Mouse (Mus musculus): ENCODE results near the gene Elfn2.

Gene Elfn2

DNA sequence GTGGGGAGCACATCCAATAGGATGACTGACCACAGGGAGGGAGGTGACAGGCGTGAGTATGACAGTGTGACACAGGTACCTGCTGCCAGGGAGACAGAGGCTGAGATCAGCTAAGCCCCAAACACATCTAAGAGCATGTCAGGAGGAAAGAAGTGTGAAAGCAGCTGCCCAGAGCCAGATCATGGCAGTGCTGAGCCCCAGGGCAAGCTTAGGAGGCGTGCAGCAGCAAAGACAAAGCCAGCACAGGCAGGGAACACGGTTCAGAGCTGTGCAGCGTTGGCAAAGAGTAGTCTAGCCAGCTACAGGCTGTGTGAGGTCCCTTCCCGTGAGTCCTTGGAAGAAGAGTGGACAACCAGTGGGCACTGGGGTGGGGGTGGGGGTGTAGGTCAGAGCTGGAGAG lies 40.9 kb downstream of the Elfn2 start:
- DNase-seq = no peak

DNA sequence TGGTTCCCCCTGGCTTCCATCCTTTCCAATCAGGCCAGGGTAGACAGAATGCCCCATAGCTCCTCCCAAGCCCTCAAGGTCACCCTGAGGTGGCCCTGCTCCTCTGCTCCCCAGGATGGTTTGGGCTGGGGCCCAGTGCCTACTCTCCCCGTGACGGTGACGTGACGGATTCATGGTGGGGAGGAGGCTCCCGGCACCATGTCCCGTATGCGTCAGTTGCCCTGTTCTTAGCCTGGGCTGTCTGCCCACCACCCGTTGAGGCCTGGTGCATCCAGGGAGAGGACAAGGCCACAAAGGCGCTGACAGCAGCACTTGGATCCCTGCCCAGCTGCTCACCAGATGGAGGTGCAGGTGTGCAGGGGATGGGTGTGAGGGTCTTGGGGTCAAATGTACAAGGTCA lies 41.6 kb downstream of the Elfn2 start:
- DNase-seq = no peak

DNA sequence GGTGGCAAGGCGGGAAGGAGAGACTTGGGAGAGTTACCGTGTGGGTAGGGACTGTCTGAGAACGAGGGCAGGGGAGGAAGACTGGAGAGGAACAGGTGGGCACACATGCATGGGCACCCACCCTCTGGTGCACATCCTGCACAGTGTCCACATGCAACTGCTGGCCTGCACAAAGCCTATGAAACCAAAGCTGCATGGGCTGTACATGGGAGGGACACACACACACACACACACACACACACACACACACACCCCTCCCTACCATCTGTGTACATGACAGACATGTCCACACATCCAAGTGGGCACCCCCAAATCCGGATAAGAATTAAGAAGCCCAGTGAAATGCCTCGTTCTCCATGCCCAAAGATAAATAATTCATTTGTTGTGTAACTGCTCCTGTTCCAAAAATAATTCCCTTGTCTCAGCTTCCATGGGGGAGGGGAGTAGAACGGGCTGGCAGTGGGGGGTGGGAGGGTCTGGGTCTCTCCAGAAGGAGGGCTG lies 43.6 kb downstream of the Elfn2 start:
- no peak for DNase-seq

DNA sequence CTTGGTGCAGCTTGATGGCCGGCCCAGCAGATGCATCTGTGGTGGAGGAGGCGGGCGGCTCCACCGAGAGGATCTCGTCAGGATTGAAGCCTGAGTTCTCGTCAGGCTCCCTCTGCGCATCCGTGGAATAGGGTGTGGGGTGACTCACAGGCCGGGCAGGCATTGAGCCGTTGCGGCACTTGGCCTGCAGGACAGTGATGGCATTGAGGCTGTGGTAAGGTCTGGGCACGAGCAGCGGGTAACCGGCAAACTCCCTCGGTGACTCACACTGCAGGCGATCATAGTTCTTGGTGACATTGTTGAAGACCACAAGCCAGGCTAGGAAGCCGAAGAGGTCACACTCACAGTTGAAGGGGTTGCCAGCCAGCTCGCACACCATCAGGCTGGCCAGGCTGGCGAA lies 45.1 kb downstream of the Elfn2 start:
- DNase-seq = no peak

DNA sequence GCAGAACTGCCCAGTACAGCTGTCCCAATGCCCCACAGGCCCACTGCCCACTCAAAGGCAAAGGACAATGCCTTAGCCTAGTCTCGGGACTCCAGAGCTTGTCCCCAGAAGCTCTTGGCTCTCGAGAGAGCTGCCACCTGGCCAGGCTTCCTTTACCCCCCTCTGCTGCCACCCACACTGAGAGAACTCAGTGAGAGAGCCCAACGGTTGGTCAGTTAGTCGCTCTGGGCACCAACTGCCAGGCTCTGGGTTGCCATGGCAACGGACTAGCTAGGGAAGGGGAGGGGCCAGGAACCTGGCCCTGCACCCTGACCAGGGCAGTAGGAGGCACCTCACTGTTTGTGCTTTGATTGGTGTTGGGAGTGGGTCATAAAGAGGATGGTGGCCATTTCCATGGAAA lies 48.2 kb downstream of the Elfn2 start:
- no peak for DNase-seq

DNA sequence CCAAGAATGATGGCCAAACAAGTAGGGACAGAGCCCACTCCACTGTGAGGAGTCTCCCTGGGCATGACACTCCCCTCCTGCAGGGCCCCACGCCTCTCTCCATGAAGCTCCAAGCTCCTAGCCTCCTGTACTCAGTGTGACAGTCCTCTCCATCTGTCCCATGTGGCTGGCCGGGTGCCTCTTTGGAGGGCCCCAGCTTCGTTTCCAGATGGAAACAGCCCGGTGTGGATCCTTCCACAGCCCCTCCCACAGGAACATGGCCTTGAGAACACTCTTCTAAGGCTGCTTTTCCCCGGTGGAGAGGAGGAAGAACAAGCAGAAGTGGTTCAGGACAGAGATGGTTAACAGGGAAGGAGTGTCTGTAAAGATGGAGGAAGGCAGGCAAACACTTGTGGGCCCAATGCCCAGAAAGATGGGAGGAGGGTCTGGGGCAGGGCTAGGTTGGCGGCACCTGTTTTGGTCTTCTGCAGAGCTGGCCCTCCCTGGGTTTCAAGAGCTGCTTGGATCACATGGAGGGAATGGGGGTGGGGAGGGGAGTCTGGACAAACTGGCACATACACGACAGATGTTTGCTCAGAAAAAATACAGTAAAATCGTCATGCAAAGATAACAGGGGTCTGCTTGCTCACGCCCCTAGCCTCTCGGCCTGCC lies 49.2 kb downstream of the Elfn2 start:
- no peak for DNase-seq

DNA sequence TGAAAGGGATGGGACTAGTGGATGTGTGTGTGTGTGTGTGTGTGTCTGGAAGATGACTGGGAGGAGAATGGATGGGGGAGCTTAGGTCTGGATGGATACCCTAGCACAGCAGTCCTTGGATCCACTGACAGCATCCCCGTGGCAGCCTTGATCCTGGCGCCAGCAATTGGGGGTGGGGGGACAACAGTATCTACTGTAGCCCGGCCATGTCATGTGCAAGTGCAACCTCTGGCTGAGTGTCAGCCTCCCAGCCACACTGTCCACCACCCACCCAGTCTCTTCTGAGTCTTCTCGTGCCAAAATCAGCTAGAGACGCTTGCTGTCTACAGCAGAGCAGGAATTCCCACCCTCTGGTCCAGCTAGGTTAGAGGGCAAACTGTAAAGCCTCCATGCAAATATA lies 54.3 kb downstream of the Elfn2 start:
- DNase-seq = no peak

DNA sequence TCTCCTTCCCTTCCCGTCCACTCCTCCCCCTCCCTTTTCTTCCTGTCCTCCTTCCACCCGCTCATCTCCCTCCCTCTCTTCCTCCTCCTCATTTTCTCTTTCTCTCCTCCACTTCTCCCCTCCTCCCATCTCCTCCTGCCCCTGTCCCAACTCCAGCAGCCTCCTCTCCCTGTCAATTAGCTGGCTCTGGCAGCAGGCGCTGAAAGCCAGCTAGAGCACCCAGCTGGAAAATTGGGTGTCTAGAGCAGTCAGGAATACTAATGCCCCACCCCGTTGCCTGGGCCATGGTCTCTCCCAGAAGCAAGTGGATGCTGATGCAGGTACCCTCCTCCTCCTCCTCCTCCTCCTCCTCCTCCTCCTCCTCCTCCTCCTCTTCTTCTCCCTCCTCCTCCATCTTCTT lies 67.4 kb downstream of the Elfn2 start:
- no peak for DNase-seq

DNA sequence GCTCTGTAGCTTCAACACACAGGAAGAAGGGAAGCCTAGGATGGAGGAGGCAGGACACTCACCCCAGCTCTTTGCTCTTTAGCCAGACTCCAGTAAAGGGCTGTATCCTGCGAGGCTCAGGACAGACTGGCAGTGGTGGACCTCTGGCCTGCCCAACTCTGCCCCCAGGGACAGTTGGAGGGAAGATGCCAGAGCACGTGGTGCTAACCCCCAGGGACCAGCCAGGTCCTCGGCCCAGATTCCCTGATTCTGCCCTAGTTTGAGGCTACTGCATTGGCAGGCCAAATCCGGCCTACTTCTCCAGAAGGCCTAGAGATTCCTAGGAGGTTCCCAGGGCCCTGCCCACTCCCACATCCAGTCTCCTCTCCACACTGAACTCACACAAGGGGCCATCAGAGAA lies 70.8 kb downstream of the Elfn2 start:
- DNase-seq = no peak

DNA sequence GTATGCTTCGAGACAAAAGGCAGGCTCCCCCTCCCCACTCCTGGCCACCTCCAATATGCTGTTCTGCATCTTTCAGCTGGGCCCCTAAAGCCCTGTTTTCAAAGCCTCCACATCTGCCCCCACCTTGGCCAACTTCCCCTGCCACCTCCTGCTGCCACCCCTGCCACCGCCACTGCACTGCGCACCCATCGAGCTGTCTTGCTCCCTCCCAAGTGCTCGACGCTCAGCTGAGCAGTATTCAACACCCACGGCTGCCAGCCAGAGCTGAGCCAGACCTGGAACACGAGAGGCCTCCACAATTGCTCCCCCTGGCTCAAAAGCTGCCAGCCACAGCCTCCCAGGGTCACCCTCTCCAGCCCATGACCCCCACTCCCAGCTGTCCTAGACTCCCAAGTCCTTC lies 74.0 kb downstream of the Elfn2 start:
- DNase-seq = no peak

DNA sequence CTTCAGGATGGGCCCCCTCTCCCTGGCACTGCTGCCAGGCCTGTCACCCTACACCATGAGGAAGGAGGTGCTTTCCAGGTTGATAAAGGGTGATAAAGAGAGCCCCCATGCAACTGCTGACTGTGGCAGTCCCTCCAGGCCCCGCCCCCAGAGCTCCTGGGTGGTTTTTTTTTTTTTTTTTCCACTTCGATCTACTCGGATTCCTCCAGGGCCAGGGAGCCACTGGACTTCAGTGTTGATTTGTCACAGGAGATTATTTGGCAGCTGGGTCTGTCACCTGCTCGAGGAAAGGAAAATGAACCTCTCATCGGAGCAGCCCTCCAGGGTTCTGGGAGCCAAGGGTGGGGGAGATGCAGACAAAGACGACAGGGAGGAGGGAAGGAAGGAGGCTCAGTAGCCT lies 74.9 kb downstream of the Elfn2 start:
- DNase-seq = no peak

DNA sequence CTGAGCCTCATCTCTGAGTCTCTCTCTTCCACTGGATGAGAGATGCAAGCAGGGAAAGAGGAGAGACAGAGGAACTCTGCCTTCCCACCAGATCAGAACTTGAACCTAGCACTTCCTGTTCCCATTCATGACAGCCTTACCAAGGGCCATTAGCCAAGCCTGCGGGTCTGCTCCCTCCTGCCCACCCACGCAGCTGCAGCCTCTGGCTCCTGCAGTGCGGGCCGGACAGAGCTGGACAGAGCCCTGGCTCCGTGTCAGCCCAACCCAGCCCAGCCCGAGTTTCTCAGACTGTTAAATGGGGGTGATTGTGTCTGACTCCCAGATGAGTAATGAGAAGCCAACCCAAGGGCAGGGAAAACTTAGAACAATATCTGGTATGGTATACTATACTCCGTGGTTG lies 83.3 kb downstream of the Elfn2 start:
- DNase-seq = no peak

DNA sequence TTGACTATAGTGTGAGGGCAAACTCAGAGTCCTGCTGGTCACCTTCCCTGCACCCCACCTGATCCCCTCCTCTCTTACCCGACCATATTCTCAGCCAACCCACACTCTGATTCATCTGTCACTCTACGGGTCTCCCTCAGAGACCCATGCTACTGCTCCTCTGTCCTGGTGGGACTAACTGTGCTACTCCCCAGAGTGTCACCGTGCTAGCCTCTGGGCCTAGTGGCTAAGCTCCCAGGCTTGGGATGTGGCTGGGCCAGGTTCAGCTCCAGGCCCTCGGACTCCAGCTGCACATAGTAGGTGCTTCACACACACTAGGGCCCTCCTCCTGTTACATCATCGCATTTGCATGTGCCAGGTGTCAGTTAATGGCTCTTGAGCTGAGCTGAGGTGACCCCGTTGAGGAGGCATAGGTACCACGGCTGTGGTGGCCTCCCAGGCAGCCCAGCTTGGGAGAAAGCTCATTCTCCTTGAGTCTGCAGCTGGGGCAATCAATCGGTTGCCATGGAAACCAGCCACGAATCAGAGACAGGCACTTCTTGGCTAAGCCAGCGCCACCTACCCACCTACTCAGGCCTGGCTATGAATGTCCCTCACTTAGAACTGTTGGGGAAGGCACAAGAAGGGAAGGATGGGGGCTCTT lies 84.4 kb downstream of the Elfn2 start:
- no peak for DNase-seq

DNA sequence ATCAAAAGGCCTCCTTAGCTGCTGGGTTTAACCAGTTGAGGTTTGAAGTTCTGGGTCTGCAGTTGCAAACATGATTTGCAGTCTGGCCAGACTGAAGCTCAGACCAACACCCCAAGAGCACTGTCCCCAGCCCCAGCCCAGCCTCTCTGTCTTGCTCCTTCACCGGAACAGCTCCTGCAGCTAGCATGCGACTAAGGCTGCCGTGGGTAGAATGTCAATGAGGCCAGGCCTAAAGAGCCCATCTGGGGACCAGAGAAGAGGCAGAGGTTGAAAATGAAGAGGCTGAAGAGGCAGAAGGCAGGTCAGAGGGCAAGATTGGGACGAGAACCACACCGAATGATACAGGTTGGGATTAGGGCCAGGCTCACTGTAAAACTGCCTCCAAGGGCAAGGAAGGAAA lies 85.2 kb downstream of the Elfn2 start:
- DNase-seq = no peak

DNA sequence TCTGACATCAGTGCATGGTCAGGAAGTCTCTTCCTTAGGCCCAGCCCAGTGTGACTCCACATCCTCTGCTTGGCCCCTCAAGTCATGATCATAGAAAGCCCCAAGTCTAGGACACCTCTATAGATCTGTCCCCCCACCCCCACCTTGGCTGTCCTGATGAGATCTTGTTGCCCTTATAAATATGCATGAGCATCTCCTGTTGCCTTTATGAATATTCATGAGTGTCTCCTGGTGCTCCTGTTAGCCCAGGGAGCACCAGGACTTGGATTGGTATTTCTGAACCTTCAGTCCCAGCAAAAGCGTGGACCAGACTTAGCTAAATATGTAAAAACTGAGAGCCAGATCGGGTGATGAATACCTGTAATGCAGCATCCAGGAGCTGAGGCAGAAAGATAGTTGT lies 86.2 kb downstream of the Elfn2 start:
- no peak for DNase-seq

DNA sequence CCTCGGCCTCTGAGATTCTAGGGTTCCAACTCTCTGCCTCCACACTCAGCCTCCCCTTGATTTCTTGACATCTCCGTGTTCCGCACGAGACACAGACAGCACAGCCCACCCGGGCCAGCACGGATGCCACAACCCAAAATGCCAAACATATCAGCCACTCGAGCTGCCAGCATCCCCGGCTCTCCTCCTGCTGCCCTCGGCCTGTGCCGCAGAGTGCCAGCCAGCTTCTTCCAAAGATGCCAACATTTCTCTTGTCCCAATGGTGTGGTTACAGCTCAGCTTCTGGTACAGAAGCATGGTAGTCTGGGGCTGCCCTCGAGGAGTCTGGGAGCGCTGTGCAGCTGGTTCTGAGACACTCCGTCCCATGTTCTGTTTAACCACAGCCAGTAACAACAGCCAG lies 92.3 kb downstream of the Elfn2 start:
- DNase-seq = no peak

DNA sequence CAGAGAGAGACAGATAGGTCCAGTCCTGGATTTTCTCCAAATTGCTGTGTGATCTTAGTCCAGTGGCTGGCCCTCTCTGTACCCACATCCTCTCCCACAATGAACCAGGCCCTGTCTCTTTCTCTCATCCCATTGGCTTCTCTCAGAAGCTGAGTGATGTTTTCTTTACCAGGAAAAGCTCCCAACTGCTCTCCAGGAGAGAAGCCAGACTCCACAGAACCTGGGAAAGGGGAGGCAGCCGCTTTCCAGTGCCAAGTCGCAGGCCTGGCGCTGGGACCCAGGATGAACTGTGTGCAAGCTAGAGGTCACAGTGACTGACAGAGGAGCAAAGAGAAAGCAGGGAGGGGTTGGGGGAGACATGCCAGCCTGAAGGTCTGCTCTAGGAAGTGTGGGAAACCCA lies 93.6 kb downstream of the Elfn2 start:
- no peak for DNase-seq

DNA sequence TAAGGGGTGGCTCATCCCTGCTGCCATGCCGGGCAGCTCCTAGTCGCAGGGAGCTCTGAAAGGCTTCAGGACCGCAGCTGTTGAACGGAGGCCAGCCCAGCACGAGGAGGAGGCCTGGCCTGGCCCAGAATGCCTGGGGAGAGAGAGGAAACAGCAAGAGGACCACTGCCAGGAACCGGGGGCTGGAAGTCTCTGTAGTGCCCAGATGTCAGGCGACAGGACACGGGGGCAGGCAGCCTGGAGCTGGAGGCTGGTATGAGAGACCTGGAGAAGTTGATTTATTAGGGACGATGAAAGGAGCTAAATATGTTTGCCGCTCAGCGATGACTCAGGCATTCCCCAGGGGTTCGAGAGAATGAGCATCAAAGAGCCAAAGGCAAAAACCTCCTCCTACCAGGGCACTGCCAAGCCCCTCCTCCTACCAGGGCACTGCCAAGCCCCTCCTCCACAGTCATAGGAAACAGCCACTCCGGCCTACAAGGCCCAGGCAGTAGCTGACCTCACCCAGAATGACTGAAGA lies 94.1 kb downstream of the Elfn2 start:
- DNase-seq = peak; percentile 91

DNA sequence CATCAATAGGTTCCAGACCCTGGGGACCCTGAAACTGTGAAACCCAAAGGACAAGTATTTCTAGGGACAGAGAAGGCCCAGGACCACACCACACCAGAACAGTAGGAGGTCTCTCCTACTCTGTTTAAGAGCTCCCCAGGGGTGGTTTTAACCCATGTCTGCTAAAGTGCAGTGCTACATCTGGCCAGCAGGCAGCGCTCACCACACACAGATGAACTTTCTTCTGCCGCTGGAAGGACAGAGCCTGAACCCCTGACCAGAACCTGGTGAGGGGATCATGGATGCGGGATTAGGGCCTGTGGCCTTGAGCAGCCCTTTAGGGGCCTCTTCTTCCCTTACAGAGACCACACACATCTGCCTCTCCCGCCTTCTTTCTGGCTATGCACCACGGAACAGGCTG lies 95.1 kb downstream of the Elfn2 start:
- peak; percentile 36 for DNase-seq
